In the genomic region with DNA sequence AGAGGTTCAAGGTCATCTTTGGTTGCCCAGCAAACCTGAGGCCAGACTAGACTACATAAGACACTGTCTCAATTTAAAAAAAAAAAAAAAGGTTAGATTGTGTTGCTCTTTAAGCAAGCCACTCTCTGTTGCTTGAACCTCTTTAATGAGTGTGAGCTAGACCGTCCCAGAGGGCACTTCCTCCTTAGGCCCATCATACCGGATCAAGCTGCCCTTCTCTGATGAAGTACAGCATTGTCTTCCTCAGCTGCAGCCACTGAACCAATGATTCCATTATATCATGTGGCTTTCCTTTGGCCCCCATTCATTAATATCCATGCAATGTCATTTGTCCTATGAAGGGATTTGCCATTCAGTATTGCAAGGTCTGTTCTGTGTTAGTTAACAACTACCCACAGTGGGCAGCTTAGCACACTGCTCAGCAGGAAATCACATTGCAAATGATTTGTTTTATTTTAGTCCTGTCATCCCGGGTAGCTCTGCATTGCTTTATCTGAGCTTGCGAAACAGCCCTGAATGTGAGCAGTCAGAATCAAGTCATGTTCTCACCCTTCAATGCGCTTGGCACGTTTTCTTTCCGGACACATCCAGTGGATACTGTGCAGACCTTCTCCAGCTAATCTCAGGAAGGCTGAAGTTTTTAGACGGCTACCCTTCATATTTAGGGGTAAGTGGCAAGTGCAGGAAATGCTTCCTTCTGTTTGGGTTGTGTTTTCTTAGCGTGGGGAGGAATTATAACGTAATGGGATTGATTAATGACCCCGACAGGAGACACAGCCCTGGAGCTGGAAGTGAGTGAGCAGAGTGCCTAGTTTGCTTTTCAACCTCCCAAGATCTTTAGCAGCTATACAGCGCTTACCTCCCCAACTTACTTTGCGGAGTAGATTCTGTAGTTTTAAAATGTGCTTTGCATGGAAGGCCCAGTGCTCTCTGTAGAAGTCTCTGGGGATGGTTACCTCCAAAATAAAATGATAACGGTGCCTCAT, we compare ENCODE assay signal across 9 mouse cellular contexts.
DNase-seq lines count a peak whose midpoint lies in the region; ATAC-seq and TF ChIP-seq lines count a peak whose summit lies in the region.
"Had no signal": no experiment of that assay in that cellular context is flagged by ENCODE, and none has a peak within 500 bp of the region (broad histone marks: within the 10 kb centered on the region; RNA-seq: fewer than 3 reads in every experiment).

No protein-coding gene starts in this region.

- no peaks in the 10 kb centered on the region; the same call in 1 of the 2 replicates for H3K9me3 ChIP-seq in lung, embryonic 14.5 days (ENCODE audit: low read depth, low read length)
- H3K9me3 ChIP-seq in stomach, embryonic 16.5 days (replicated peaks; ENCODE audit: control insufficient read depth, low read length): no peaks in the 10 kb centered on the region

- ATAC-seq in lung, embryonic 14.5 days (ENCODE audit: insufficient read depth): peak; percentile 93
- ATAC-seq in stomach, embryonic 16.5 days (ENCODE audit: insufficient read depth, low FRiP score): 0 out of 2 replicates have a peak, but pooled peaks have one; percentile 33

- no peaks in the 10 kb centered on the region for H3K27me3 ChIP-seq in lung, embryonic 14.5 days (ENCODE audit: insufficient read depth, low read length)
- no peaks in the 10 kb centered on the region for H3K27me3 ChIP-seq in stomach, embryonic 16.5 days (ENCODE audit: control insufficient read depth, insufficient read depth, low read length)

- TF ChIP-seq CTCF in lung, embryonic 14.5 days (IDR thresholded peaks at IDR 0.05; ENCODE audit: low read depth): no peak
- TF ChIP-seq CTCF in lung, adult 2 months (IDR thresholded peaks at IDR 0.05; ENCODE audit: insufficient read depth, low read length): no peak

- 45% methylated on average over 14 of the region's 14 CpGs for WGBS in lung, embryonic 14.5 days
- WGBS in lung, adult 2 months: 41% methylated on average over 14 of the region's 14 CpGs
- 41% methylated on average over 14 of the region's 14 CpGs for WGBS in stomach, embryonic 16.5 days

- intact Hi-C loops in heart, postnatal 36 days (cut with DNase I): loop anchor here (2.0 to 10.0 kb wide), 3 partner anchors 92 to 586 kb away; a partner anchor contains a TSS

- H3K36me3 ChIP-seq in lung, embryonic 14.5 days (ENCODE audit: insufficient read depth): no peaks in the 10 kb centered on the region
- H3K36me3 ChIP-seq in stomach, embryonic 16.5 days (ENCODE audit: control insufficient read depth, insufficient read depth, low read length): no peaks in the 10 kb centered on the region

- H3K4me1 ChIP-seq in lung, embryonic 14.5 days (ENCODE audit: insufficient read depth): no peaks in the 10 kb centered on the region
- peaks cover 6% of the 10 kb centered on the region for H3K4me1 ChIP-seq in lung, adult 2 months (ENCODE audit: control insufficient read depth, insufficient read depth, low read length)
- H3K4me1 ChIP-seq in stomach, embryonic 16.5 days (ENCODE audit: control insufficient read depth, insufficient read depth, low read length): no peaks in the 10 kb centered on the region

- H3K27ac ChIP-seq in lung, embryonic 14.5 days (ENCODE audit: low read depth): no peak overlapping the region
- no peak overlapping the region for H3K27ac ChIP-seq in stomach, embryonic 16.5 days (ENCODE audit: low read length)

- TF ChIP-seq POLR2A in lung, adult 2 months (IDR thresholded peaks at IDR 0.05; ENCODE audit: borderline replicate concordance, extremely low read depth, low read depth, low read length): no peak

- no peak overlapping the region for H3K4me3 ChIP-seq in lung, embryonic 14.5 days (ENCODE audit: low read depth, low read length)
- H3K4me3 ChIP-seq in lung, adult 2 months (replicated peaks; ENCODE audit: extremely low read depth, low read depth, low read length): no peak overlapping the region
- no peak overlapping the region for H3K4me3 ChIP-seq in stomach, embryonic 16.5 days (replicated peaks; ENCODE audit: low read length)

- peak; percentile 83 for DNase-seq in lung, embryonic 14.5 days
- no peak for DNase-seq in lung, adult 2 months
- DNase-seq in forelimb bud, embryonic 11.5 days (ENCODE audit: low read depth, low spot score): peak; percentile 38
- DNase-seq in heart, postnatal 36 days: peak; percentile 42 to 60
- no peak for DNase-seq in left cerebral cortex, adult 9 months (ENCODE audit: low spot score in 2 of 2)
- DNase-seq in layer of hippocampus, adult 11-12 months (ENCODE audit: low spot score): no peak
- DNase-seq in cerebellum, postnatal 14 days: no peak
- DNase-seq: retina, postnatal 1 day had no signal

- no peak overlapping the region for H3K4me2 ChIP-seq in lung, embryonic 14.5 days
- no peak overlapping the region for H3K4me2 ChIP-seq in stomach, embryonic 16.5 days (ENCODE audit: low read depth, low read length)

- no peak overlapping the region for H3K9ac ChIP-seq in lung, embryonic 14.5 days
- H3K9ac ChIP-seq in stomach, embryonic 16.5 days (ENCODE audit: low read length): no peak overlapping the region

Comparison
In these comparisons a context has a peak if more than half of its experiments do, and no peak if none do; other contexts are left out.
1. DNase-seq: peak in lung, embryonic 14.5 days (single experiment), forelimb bud, embryonic 11.5 days (single experiment) and heart, postnatal 36 days (2 of 2); none in lung, adult 2 months (single experiment), left cerebral cortex, adult 9 months (0 of 2), layer of hippocampus, adult 11-12 months (single experiment) and cerebellum, postnatal 14 days (0 of 2).